Mouse (Mus musculus) brain, embryonic 14.5 days (tissue): ENCODE results near the gene Baiap2l1.

Source experiments
- CTCF ChIP-seq: fragments of 200-500 bp; IDR thresholded peaks from 2 replicates; pipeline ENCODE4 v1.5.1; 2012; ENCODE audit warnings: inconsistent platforms, mild to moderate bottlenecking, moderate library complexity, borderline replicate concordance; ENCODE audit not compliant: insufficient read depth, insufficient read length; ENCODE audit errors: extremely low read depth
- POLR2A ChIP-seq: fragments of 200-500 bp; IDR thresholded peaks from 2 replicates; pipeline ENCODE4 v1.6.1; 2012; ENCODE audit warnings: mild to moderate bottlenecking, inconsistent platforms, borderline replicate concordance; ENCODE audit not compliant: poor library complexity, insufficient read depth, insufficient read length, severe bottlenecking; ENCODE audit errors: extremely low read depth

DNA sequence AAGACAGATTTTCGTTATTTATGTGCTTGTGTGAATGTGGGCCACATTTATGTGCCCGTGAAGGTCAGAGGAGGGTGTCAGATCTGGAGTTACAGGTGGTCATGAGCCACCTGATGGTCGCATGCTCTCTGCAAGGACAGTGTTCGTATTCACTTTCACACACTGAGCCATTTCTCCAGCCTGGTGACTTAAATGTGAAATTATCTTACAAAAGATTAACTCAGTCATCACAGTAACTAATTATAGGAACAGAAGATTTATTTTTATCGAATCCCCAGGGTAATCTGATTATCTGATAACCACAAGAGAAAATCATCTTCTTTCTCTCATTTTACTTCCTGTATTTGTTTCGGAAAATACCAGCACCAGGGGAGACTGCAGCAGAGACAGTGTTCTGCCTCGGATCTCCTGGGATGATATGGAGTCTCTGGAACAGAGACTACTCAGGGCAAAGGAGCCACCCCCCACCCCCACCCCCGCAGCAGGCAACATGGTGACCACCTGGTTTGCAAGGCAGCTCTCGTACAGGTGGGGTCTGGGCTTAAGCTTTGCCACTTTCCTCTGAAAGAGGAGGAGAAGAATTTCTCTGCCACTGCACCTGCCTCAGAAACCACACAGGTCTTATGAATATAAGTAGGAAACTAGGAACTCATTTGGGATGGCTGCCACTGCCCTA lies 71.2 kb downstream of the Baiap2l1 start:
- TF ChIP-seq CTCF (no peak), POLR2A (no peak)
